Mouse (Mus musculus): ENCODE results near the gene Gm20877. TPM values are rescaled to one million over a fixed set of nuclear protein-coding genes. Genes with fewer than 3 reads are reported as not detected.
"Not testable (repeated sequence)": the region's sequence is repeated elsewhere in the genome, so short reads cannot be mapped to it uniquely, and the experiment has no call there.

Gm20877 gene
- total RNA-seq (2017) = not detected in 2 replicates

DNA sequence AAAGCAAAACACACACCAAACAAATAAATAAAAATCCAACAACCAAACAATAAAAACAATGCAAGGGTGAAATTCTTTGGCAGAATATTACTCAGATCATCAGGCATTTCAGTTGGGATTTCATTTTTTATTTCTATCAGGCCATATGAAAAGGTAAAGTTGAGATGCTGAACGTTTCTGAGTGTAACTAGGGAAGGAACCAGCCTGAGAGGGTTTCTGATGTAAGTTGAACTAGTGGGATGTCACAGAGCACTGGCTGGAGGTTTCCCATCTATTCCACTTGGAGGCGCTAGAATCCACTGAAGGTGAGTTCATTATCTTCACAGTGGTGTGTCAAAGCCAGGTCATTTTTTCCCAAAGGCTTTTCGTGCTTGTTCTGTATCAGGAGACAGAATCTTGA, at the start of gene Gm20877:
TSS of gene Gm20877 (plus strand) at position 301 of the 400 bp plus-strand sequence.
- ATAC-seq (replicated peaks in 1 of 2; ENCODE audit: insufficient read depth in 1 of 2, low FRiP score in 2 of 2, low TSS enrichment in 1 of 2, low read depth in 1 of 2, poor library complexity in 2 of 2, severe bottlenecking in 2 of 2) = not testable (repeated sequence)

Data from hematopoietic stem cell, adult 5-6 weeks (primary cell).